Mouse (Mus musculus): Measurements from ENCODE around the gene Rpn2.

GRCm38 (mm10) chr2:157278717-157279415 is at the start of gene Rpn2:
- no peak for TF ChIP-seq CTCF (IDR thresholded peaks at IDR 0.05; ENCODE audit: low read depth)
- peak; percentile 49; the same call in 1 of the 2 replicates for TF ChIP-seq EP300 (IDR thresholded peaks at IDR 0.05; ENCODE audit: low read depth)

All from heart, postnatal 0 days (tissue).